Mouse (Mus musculus): ENCODE data around the gene 1700003F12Rik. TPM values are rescaled to one million over a fixed set of nuclear protein-coding genes. Genes with fewer than 3 reads are reported as not detected.

Gene 1700003F12Rik
- total and polyA plus RNA-seq, 2 experiments from 2014 or later: 2.5 to 5.3 TPM

DNA sequence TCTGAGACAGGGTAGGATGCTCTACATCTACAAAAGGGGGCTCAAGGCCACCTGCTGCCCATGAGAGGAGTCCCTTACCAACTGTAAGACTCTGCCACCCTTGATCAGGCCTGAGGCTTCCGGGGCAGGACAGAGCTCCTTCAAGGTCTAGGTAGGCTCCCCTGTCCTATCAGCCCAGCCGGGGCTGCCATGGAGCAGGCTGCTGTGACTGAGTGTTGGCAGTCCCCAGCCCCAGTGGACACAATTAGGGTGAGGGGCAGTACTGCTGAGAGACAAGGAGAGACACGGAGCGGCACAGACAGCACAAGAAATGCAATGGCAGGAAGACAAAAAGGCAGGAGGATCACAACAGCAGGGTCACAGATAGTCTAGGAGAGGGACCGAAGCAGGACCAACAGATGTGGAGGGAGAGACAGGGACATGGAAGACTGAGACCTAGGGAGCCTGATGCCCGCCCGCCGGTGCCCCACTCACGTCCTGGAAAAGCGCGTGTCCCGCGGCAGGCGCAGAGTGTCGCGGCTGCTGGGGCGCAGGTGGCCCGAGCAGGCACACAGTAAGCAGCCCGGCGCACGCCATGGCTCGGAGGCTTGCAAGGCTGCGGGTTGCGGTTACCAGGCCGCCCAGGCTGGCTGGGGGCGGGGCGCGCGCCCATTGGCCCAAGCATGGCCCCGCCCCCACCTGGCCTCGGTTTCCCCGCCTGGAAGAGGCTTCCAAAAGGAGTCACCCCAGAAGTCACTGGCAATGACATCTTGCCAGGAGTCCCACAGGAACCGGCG lies 11.6 kb downstream of the 1700003F12Rik start, which contains the start of gene Necab3:
Necab3 (minus strand) TSS at position 627 of the 776 bp plus-strand sequence.
- no peaks in the 10 kb centered on the region for H3K9me3 ChIP-seq (ENCODE audit: low read length)
- no peak for TF ChIP-seq CTCF (IDR thresholded peaks at IDR 0.05)
- peak within 1 kb of the TSS; percentile 80 for H3K4me2 ChIP-seq (ENCODE audit: low read depth, low read length, poor library complexity, severe bottlenecking)
- H3K4me3 ChIP-seq (ENCODE audit: low read depth, low read length): peak within 1 kb of the TSS; percentile 47
- no peak within 1 kb of the TSS for H3K27ac ChIP-seq (ENCODE audit: low read depth, low read length)
- DNase-seq (ENCODE audit: low spot score) (no peak), ATAC-seq (ENCODE audit: low FRiP score) (peak; percentile 61; the same call in 1 of the 2 replicates)
- H3K4me1 ChIP-seq (ENCODE audit: insufficient read depth, low read length): peaks cover 9% of the 10 kb centered on the region
- H3K9ac ChIP-seq (replicated peaks; ENCODE audit: low read length, poor library complexity, severe bottlenecking): peak within 1 kb of the TSS; percentile 63
- no peaks in the 10 kb centered on the region for H3K27me3 ChIP-seq (ENCODE audit: insufficient read depth, low read length)
- 8% methylated on average over 32 of the region's 34 CpGs for WGBS
- H3K36me3 ChIP-seq (ENCODE audit: insufficient read depth, low read length): 0 out of 2 replicates have a peak, but pooled peaks cover 3% of the 10 kb centered on the region

DNA sequence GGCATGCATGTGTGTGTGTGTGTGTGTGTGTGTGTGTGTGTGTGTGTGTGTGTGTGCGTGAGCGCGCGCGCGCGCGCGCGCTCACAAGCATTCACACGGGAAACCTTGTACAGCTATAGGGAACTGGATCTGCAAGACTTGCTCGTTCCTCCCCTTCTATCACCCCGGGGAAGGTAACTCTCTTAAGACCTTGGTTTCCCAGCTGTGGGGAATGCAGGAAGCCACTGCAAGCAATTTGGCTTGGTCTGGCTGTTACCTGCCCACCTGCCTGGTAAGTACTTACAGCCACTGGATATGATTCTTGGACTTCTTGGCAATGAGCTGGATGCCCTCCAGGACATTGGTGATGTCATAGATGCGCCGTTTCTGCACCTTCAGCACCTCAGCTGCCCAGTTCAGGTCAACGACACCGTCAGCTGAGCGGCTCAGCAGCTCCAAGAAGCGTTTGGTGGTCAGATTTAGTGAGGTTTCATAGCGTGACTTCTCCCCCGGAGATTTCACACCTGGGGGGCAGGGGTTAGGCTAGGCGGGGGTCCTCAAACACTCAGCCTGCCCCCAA lies 16.8 kb downstream of the 1700003F12Rik start:
- H3K36me3 ChIP-seq (ENCODE audit: insufficient read depth, low read length): no peaks in the 10 kb centered on the region
- no peak overlapping the region for H3K4me2 ChIP-seq (ENCODE audit: low read depth, low read length, poor library complexity, severe bottlenecking)
- no peak overlapping the region for H3K27ac ChIP-seq (ENCODE audit: low read depth, low read length)
- H3K9ac ChIP-seq (replicated peaks; ENCODE audit: low read length, poor library complexity, severe bottlenecking): no peak overlapping the region
- peaks cover 3% of the 10 kb centered on the region; the same call in 1 of the 2 replicates for H3K4me1 ChIP-seq (ENCODE audit: insufficient read depth, low read length)
- H3K4me3 ChIP-seq (ENCODE audit: low read depth, low read length): no peak overlapping the region
- DNase-seq (ENCODE audit: low spot score): no peak
- H3K27me3 ChIP-seq (ENCODE audit: insufficient read depth, low read length): no peaks in the 10 kb centered on the region
- no peak for ATAC-seq (ENCODE audit: low FRiP score)
- no peaks in the 10 kb centered on the region for H3K9me3 ChIP-seq (ENCODE audit: low read length)
- WGBS: 93% methylated on average over 22 of the region's 22 CpGs
- no peak for TF ChIP-seq CTCF (IDR thresholded peaks at IDR 0.05)

DNA sequence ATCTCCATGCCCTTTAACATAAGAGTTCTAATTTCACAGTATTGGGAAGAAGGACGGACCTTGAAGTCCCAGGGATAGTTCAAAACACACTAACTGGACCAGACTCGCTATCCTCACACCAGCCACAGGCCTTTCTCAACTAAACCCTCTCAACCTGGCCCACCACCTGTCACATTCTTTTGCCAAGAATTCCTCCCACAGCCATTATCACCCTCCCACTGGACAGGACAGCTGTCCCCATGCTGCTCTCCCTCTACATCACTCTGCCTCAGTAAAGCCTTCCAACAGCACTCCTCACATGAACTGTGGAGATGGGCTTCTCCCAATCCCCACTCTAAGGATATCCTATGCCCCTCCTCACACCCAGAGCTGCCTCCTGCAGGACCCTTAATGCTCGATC lies 18.7 kb downstream of the 1700003F12Rik start:
- Histone ChIP-seq H3K36me3 (ENCODE audit: insufficient read depth, low read length) (no peaks in the 10 kb centered on the region), H3K9me3 (ENCODE audit: low read length) (no peaks in the 10 kb centered on the region), H3K9ac (replicated peaks; ENCODE audit: low read length, poor library complexity, severe bottlenecking) (0 out of 2 replicates have a peak overlapping the region, but pooled peaks have one; percentile 29), H3K27me3 (ENCODE audit: insufficient read depth, low read length) (no peaks in the 10 kb centered on the region), H3K4me2 (ENCODE audit: low read depth, low read length, poor library complexity, severe bottlenecking) (no peak overlapping the region), H3K27ac (ENCODE audit: low read depth, low read length) (no peak overlapping the region), H3K4me1 (ENCODE audit: insufficient read depth, low read length) (0 out of 2 replicates have a peak, but pooled peaks cover 5% of the 10 kb centered on the region), H3K4me3 (ENCODE audit: low read depth, low read length) (no peak overlapping the region)
- TF ChIP-seq CTCF (IDR thresholded peaks at IDR 0.05): no peak
- ATAC-seq (ENCODE audit: low FRiP score) (no peak), DNase-seq (ENCODE audit: low spot score) (peak; percentile 73)
- WGBS: 71% methylated on average over 3 of the region's 3 CpGs

DNA sequence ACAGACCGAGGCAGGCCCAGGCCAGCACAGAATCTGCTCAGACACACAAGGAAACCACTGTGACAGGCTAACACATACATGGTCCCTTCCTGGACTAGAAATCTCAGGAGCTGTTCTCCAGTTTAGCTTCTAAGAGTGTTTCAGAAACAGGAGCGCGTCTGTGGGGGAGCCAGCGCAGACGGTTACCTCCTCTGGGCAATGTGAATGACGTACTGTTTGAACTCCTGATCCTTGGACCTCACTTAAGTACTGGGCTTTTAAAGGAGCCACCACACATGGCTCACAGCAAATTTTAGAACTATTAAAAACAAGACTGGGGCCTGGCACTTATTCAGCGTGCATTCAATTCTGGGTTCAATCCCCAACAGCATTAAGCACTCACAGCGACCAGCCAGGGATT lies 19.8 kb downstream of the 1700003F12Rik start:
- H3K27me3 ChIP-seq (ENCODE audit: insufficient read depth, low read length): no peaks in the 10 kb centered on the region
- DNase-seq (ENCODE audit: low spot score) (no peak), ATAC-seq (ENCODE audit: low FRiP score) (no peak)
- no peak overlapping the region for H3K4me3 ChIP-seq (ENCODE audit: low read depth, low read length)
- 0 out of 2 replicates have a peak, but pooled peaks cover 5% of the 10 kb centered on the region for H3K4me1 ChIP-seq (ENCODE audit: insufficient read depth, low read length)
- H3K27ac ChIP-seq (ENCODE audit: low read depth, low read length): no peak overlapping the region
- no peak overlapping the region for H3K9ac ChIP-seq (replicated peaks; ENCODE audit: low read length, poor library complexity, severe bottlenecking)
- no peak for TF ChIP-seq CTCF (IDR thresholded peaks at IDR 0.05)
- no peak overlapping the region for H3K4me2 ChIP-seq (ENCODE audit: low read depth, low read length, poor library complexity, severe bottlenecking)
- no peaks in the 10 kb centered on the region for H3K36me3 ChIP-seq (ENCODE audit: insufficient read depth, low read length)
- H3K9me3 ChIP-seq (ENCODE audit: low read length): no peaks in the 10 kb centered on the region
- 50% methylated on average over 8 of the region's 8 CpGs for WGBS

GRCm38 (mm10) chr2:154567766-154568165 lies 20.9 kb downstream of the 1700003F12Rik start:
- H3K4me1 ChIP-seq (ENCODE audit: insufficient read depth, low read length): 0 out of 2 replicates have a peak, but pooled peaks cover 5% of the 10 kb centered on the region
- no peak overlapping the region for H3K4me2 ChIP-seq (ENCODE audit: low read depth, low read length, poor library complexity, severe bottlenecking)
- no peak overlapping the region for H3K4me3 ChIP-seq (ENCODE audit: low read depth, low read length)
- no peaks in the 10 kb centered on the region for H3K36me3 ChIP-seq (ENCODE audit: insufficient read depth, low read length)
- no peaks in the 10 kb centered on the region for H3K27me3 ChIP-seq (ENCODE audit: insufficient read depth, low read length)
- WGBS: 62% methylated on average over 2 of the region's 2 CpGs
- no peaks in the 10 kb centered on the region for H3K9me3 ChIP-seq (ENCODE audit: low read length)
- no peak for DNase-seq (ENCODE audit: low spot score)
- no peak for ATAC-seq (ENCODE audit: low FRiP score)
- no peak overlapping the region for H3K9ac ChIP-seq (replicated peaks; ENCODE audit: low read length, poor library complexity, severe bottlenecking)
- TF ChIP-seq CTCF (IDR thresholded peaks at IDR 0.05): no peak
- no peak overlapping the region for H3K27ac ChIP-seq (ENCODE audit: low read depth, low read length)
